Mouse (Mus musculus): ENCODE results near the gene Slc35c1. TPM values are rescaled to one million over a fixed set of nuclear protein-coding genes. Genes with fewer than 3 reads are reported as not detected.
A peak's percentile ranks its signal among the peaks of the same experiment; 100 is the strongest.

Gene Slc35c1
- polyA plus RNA-seq, 1 experiment from 2014 or later, result 11.6 TPM

DNA sequence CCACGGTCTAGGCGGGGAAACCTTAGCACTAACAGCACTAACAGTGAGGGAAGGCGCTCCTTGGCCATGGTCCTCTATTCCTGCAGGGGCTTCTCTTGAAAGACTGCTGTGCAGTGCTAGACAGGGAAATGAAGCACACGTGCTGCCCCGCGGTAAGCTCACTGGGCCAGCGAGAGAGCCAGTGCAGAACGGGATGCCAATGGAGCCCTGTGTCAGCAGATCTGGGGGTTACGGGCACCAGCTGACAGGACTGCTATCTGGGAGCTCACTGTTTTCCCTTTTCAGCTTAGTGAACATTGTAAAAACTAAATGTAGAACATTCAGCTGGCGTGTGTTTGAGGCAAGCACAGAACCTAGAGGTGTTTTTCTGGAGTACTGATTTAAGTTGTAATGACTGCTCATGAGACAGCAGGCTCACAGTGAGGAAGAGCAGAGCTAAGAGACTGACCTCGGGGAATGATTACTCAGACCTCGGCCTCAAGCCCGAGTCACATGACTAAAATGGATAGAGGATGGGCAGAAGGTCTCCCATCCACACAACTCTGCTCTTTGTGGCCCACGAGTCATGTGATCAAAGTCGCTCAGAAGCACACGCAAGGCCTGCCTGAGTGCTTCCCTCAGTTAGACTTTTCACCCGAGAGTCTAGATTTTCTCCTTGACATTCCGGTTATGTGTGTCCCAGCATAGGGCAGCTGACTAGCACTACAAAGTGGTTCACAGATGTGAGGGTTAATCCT, 51.9 kb downstream of the Slc35c1 start:
- no peak for ATAC-seq (ENCODE audit: low FRiP score, low read depth)
- Histone ChIP-seq H3K9ac (no peak overlapping the region), H3K9me3 (no peaks in the 10 kb centered on the region), H3K4me2 (replicated peaks) (no peak overlapping the region), H3K4me3 (no peak overlapping the region), H3K36me3 (peaks cover 80% of the 10 kb centered on the region), H3K27me3 (replicated peaks) (no peaks in the 10 kb centered on the region), H3K4me1 (peaks cover 17% of the 10 kb centered on the region), H3K27ac (no peak overlapping the region)
- 92% methylated on average over 18 of the region's 18 CpGs for WGBS

GRCm38 (mm10) chr2:92405687-92406086, 54.7 kb downstream of the Slc35c1 start:
- ATAC-seq (ENCODE audit: low FRiP score, low read depth), result no peak
- Histone ChIP-seq H3K4me2 (replicated peaks) (no peak overlapping the region), H3K27me3 (replicated peaks) (no peaks in the 10 kb centered on the region), H3K9me3 (no peaks in the 10 kb centered on the region), H3K9ac (0 out of 2 replicates have a peak overlapping the region, but pooled peaks have one; percentile 8), H3K4me1 (peaks cover 35% of the 10 kb centered on the region), H3K36me3 (peaks cover 55% of the 10 kb centered on the region), H3K27ac (no peak overlapping the region), H3K4me3 (no peak overlapping the region)
- 75% methylated on average over 7 of the region's 7 CpGs for WGBS

- Histone ChIP-seq H3K4me3 (no peak overlapping the region), H3K4me2 (replicated peaks) (no peak overlapping the region), H3K4me1 (peaks cover 42% of the 10 kb centered on the region), H3K9ac (no peak overlapping the region), H3K27ac (no peak overlapping the region), H3K36me3 (peaks cover 46% of the 10 kb centered on the region), H3K27me3 (replicated peaks) (no peaks in the 10 kb centered on the region), H3K9me3 (no peaks in the 10 kb centered on the region)
- ATAC-seq (ENCODE audit: low FRiP score, low read depth), result no peak
- 85% methylated on average over 6 of the region's 6 CpGs for WGBS
Observed at GRCm38 (mm10) chr2:92404737-92405136, 55.6 kb downstream of the Slc35c1 start.

- 92% methylated on average over 5 of the region's 5 CpGs for WGBS
- no peak for ATAC-seq (ENCODE audit: low FRiP score, low read depth)
- peaks cover 37% of the 10 kb centered on the region for H3K36me3 ChIP-seq
- no peak overlapping the region for H3K4me2 ChIP-seq (replicated peaks)
- peaks cover 51% of the 10 kb centered on the region for H3K4me1 ChIP-seq
- H3K27me3 ChIP-seq (replicated peaks), result no peaks in the 10 kb centered on the region
- no peak overlapping the region for H3K4me3 ChIP-seq
- no peaks in the 10 kb centered on the region for H3K9me3 ChIP-seq
- H3K27ac ChIP-seq, result no peak overlapping the region
- H3K9ac ChIP-seq, result no peak overlapping the region
Observed at GRCm38 (mm10) chr2:92403776-92404319, 56.5 kb downstream of the Slc35c1 start.

Other genes starting within 250 kb of the Slc35c1 start
- gene Pex16, start 85.9 kb downstream of the Slc35c1 start, polyA plus RNA-seq (2016; fragmentation: Nextera tagmentation; extraction: Ambion mirVana), result 26.5 and 28.7 TPM in 2 replicates
- 1.8 and 2.6 TPM in 2 replicates for gene Large2, start 85.7 kb downstream of the Slc35c1 start, polyA plus RNA-seq (2016; fragmentation: Nextera tagmentation; extraction: Ambion mirVana)
- 5.8 and 7.3 TPM in 2 replicates for gene 1700029I15Rik, start 78.0 kb downstream of the Slc35c1 start, polyA plus RNA-seq (2016; fragmentation: Nextera tagmentation; extraction: Ambion mirVana)
- 144 and 154 TPM in 2 replicates for gene Mapk8ip1, start 59.3 kb downstream of the Slc35c1 start, polyA plus RNA-seq (2016; fragmentation: Nextera tagmentation; extraction: Ambion mirVana)
- gene Cry2, start 26.5 kb downstream of the Slc35c1 start, polyA plus RNA-seq (2016; fragmentation: Nextera tagmentation; extraction: Ambion mirVana), result 32.7 and 33.6 TPM in 2 replicates
- gene Chst1, start 139.2 kb upstream of the Slc35c1 start, polyA plus RNA-seq (2016; fragmentation: Nextera tagmentation; extraction: Ambion mirVana), result 8.4 and 10.8 TPM in 2 replicates

Data from neural tube, embryonic 12.5 days (tissue).